Mouse (Mus musculus) spleen, embryonic (tissue): Measurements from ENCODE around the gene Map3k13.

Experiments
- CTCF ChIA-PET: fragments of 350-600 bp; sonication (Branson Sonifier 250); formaldehyde crosslinking; loops from one replicate; lab custom pipeline; 2022; lab: Charles Lee

Gene Map3k13

DNA sequence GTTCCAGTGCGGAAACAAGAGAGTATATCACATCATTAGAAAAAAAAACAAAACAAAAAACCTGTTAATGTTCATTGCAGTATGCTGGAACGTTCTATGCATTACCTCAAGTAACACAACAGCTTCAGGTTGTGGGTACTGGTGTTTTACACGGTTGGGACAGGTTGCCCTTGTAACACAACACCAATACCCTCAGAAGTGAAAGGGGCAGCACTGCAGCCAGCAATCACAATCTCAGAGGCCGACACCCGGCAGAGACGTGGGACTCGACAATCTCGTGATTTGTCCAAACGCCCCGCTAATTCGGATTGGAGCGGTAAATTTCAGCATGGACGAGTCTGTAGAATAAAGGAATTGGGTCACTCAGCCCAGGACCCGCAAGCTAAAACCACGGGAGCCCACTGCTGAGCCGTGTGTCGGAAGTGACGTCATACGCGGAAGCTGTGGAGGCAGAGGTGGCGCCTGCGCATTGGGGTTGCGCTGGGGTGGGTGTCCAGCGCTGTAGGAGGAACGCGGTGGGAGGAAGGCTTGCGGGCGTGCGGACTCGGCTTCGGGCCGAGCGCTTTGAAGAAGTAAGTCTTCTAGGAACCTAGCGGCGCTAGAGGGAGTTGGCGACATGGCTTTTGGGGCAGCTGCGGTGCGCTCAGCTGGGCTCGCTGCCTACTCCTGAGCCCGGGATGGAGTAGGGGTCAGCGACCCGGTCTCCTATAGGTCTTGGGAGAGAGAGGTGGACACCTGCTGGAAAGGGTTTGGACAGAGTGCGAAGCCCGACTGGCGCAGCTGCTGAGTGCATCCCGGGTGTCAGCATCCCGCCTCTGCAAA, at the start of gene Map3k13:
Gene Map3k13, plus strand, starts transcription at position 472 of the 822 bp plus-strand sequence.
- CTCF ChIA-PET = no interaction called here

DNA sequence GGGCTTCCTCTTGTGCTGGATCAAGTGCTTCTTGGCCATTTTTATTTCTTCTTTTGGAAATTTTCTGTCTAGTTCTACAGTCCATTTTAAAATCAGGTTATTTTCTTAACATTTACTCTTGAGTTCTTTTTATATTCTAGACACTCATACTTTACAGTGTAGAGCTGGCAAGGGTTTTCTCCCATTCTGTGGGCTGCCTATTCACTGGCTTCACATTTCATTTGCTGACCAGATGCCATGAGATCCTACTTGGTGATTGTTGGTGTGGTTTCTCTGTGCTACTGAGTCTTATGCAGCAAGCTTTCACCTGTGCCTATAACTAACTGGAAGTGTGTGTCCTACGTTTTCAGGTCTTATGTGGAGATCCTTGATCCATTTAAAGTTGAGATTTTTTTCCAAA, 35.7 kb upstream of the Map3k13 start:
- CTCF ChIA-PET = no interaction called here

DNA sequence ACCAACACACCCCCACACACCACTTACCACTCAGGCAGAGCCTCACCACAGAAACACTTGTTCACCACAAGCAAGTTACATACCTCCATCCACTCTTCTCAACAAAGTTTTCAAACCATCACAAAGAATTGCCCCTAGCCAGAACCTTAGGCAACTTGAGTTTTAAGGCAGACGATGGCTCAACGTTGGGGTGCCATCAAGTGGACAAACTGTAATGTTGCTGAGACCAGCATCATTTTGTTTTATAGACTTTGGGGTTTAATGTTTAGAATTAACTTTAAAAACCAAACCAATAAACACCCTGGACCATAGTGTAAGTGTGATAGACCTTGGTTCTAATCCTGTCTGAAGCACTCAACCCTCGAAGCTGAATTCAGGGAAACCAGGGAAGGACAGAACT, 25.9 kb upstream of the Map3k13 start:
- CTCF ChIA-PET = no interaction called here

DNA sequence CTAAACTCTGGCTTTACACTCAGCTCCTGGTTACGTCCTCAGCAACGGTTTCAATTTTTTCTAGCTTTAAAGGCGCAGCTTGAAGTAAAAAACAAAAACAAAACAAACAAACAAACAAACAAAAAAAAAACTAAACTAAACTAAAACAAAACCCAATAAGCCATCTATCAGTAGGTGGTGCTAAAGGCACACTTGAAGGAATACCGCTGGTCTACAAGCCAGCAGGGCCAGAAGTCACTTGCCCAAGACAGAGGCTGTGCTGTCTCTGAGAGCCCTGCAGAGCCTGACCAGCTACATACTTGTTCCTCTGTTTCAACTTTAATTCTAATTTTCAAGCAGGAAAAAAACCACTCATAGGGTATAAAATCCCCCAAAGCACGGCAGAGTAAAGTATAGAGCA, 24.5 kb upstream of the Map3k13 start:
- CTCF ChIA-PET = interaction anchor here (0.7 kb wide), 1 partner anchor 45 kb away, joined by 3 read pairs; no protein-coding TSS in a partner anchor

DNA sequence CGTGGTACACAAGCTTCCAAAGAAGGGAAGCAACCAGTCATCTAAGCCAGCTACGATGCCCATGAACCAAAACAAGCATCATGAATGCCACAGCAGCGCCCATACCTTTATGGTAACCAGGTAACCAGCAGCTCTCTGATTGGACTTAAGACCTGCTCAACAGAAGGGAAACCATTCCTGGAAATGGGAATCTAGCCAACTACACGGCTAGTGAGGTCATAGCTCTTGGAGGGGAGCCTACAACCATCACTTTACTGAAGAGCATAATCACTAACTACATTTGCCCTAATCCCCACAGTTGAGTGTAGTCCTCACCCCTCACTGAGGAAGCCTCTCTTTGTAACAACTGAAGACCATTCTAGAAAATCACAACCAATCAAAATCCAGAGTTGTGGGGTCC, 19.4 kb upstream of the Map3k13 start:
- CTCF ChIA-PET = interaction anchor here (1.3 kb wide), 1 partner anchor 15 kb away, joined by 3 read pairs; no protein-coding TSS in a partner anchor

DNA sequence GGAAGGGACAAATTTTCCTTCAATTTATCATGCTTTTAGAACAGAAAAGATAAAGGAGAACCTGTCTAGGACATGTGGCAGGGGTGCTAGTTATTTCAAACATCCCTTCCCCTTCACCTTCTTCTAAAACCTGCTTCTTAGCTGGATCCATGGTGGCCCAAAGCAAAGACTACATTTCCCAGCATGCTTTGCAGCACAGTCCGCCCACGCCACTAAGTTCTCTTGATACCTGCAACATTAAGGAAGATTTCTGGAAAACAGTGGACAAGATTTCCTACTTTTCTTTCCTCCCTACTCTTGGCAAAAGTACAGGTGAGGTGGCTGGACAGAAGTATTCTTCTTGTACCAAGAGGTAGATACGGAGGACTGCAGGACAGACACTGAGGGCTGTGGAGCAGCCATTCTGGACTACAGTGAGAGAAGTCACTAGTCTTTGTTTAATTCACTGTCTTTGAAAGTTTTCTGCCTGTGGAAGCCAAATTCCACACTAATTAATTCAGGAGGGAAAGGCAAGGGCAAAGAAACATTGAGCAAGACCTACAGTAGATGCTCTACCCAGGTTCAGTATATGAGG, 15.8 kb upstream of the Map3k13 start:
- CTCF ChIA-PET = no interaction called here

DNA sequence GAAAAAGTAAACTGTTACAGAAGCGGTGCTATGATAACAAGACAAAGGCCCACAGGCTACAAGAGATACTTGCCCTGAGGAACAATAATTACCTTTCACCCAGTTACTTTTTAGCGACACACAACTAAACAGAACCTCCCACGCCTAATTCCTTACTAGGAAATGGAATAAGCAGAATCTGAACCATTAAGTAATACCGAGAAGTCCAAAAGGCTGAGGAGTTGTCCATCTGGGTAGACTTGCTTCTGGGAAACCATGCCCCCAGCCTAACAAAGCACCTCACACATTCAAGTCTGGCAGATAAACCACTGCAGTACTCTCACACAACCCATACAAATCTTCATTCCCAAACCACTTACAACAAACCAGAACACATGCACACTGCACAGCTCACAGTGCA, 15.0 kb upstream of the Map3k13 start:
- CTCF ChIA-PET = no interaction called here

DNA sequence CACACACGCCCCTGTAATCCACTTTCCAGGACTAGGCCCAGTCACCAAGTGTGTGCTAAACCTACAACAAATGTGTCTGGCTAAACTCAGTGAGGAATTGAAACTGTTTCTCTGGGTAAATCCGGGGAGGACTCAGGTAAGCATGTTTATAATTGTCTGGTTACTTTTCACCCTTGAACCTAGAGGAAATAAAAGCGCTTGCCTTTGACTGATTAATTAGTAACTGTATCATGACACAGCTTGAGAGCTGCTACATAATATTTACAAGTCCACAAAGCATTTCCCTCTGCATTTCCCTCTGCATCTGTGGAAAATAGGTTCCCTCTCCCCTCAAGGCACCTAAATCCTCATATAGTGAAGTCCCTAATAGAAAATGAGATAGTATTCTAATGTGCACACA, 12.9 kb upstream of the Map3k13 start:
- CTCF ChIA-PET = no interaction called here

DNA sequence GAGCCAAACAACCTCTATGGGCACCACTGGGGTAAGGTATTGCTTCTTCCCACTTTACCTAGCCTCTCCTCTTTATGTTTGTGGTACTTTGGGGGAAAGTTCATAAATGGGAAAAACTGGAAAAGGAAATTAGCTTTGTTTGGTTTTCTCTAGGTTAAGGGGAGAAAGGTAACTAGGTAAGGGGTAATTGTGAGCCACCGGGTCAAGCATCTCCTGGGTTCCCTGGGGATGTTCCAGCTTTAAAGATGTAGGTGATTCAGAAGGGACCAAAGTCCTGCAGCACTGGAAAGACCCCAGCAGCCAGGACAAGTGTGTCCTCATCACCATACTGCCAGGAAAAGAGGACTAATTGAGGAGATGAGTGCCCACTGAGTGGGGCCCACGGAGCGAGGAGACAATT, 12.3 kb upstream of the Map3k13 start:
- CTCF ChIA-PET = no interaction called here

DNA sequence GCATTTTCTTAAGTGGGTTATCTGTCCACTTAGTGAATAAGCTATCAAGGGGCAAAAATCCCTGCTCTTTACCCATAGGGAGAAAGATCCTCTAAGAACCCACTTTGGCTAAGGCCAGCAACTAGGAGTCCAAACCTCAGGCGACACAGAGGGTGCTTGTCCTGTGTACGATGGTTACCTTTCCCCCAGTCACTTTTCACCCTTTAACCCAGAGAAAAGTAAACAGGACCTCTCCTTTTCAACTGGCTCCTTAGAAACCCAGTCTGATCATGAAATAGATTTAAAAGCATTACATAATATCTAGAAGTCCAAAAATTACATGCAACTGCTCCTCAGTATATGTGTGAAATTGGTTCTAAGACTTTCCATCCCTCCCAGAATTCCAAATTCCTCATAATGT, 11.3 kb upstream of the Map3k13 start:
- CTCF ChIA-PET = no interaction called here

DNA sequence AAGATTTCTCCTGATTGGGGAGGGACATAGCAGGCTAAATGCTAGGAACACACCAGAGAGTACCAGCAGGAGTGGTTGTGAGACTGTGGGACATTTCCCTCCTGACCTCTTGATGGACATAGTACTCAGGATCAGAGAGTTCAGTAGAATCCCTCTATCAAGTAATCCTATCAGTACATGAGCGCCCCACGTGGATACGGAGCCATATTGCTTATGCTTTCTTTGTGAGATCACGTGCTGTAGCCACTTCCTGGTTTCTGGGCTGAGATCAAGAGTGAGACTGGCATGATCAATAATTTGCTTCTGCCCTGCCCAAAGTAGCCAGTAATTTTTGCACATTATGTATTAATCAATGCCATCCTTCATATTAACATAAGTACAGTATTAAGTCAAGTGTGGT, 9.1 kb upstream of the Map3k13 start:
- CTCF ChIA-PET = interaction anchor here (0.7 kb wide), 1 partner anchor 22 kb away, joined by 3 read pairs; no protein-coding TSS in a partner anchor

DNA sequence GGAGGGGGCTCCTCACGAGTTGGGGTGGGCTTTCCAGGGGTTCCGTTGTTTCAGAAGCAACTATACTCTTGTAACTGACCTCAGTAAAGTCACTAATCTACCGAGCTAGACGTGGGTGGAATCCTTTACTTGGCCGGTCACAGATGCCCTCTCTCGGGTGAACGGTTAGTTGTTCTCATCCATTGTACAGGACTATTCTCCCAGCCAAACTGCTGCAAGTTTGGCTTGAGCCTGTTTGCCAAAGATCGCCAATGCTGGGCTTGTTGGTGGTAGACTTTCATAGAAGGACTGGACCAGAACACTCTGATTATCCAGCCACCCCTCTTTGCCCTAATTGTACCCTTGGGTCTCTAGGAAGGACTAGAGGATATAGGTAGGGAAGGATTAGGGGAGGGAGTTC, 7.8 kb upstream of the Map3k13 start:
- CTCF ChIA-PET = no interaction called here

DNA sequence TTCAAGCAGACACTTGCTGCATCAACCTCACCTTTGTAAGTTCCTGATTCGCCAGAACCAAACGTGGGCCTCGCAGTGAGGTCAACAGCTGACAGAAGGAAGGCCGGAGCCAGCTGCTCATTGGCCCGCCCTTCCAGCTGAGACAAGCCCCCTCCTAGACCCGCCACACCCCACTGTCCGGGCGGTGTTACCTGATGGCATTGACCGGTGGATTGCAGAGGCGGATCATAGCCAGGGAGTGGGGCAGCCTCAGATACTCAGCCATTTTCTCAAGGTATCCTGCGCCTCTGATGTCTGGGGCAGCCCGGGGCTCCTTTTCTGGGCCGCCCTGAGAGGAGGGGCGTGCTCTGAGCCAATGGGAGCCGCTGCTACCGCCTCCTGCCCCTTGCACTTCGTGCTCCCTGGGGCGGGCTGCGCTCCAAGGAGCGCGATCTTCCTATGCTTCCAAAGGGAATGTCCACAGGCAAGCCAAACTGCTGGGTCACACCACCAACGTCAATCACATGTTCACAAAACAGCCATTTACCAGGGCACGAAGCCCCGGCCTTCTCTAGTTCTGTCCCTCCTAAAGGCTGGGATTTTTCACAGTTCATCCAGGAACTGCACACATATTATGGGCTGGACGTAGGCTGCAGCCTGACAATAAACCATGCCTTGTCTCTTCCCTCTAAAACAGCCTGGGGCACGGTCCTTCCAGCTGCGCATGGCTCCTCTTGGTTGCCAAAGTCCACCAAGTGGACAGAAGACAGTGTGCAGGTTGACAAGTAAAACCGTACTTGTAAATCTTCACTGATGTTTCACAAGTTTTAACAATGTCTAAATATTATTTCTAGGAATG, 6.4 kb upstream of the Map3k13 start, which contains the start of gene Ehhadh:
Gene Ehhadh, minus strand, starts transcription at position 292 of the 838 bp plus-strand sequence.
- CTCF ChIA-PET = no interaction called here

DNA sequence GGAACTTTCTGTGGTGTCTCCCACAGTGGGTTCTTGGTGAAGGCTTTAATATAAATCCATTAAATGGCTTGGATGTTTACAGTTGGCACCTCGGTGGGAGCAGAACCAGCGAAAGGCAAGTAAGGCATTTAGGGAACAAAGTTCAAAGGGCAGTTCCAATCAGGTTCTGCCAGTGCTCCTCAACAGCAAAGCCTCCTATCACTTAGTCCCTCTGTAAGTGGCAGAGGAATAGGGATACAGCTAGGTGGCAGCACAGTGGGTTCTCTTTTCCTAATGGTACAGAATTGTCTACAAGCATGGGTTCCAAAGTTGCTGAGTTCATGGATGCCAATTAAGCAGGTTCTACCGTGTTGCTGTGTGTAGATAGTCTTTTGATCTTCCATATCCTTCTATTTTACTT, 5.6 kb upstream of the Map3k13 start:
- CTCF ChIA-PET = interaction anchor here (0.6 kb wide), 1 partner anchor 211 kb away, joined by 5 read pairs; no protein-coding TSS in a partner anchor

DNA sequence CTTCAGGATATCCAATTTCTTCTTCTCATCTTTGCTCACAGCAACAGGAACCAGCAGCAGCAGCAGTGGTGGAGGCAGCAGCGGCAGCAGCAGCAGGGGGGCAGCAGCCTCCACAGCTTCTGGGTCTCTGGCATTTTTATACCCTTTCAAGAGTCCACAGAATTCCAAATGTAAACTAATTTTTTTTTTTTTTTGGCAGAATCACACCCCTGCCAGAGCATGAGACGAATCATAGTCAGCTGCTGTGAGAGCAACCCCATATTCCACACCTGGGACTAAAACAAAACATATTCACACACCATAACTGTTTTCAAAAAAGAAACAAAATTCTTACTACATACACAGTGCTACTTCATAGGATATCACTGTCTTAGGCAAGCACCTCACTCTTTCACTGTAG, 5.0 kb upstream of the Map3k13 start:
- CTCF ChIA-PET = interaction anchor here (0.6 kb wide), 1 partner anchor 211 kb away, joined by 5 read pairs; no protein-coding TSS in a partner anchor

DNA sequence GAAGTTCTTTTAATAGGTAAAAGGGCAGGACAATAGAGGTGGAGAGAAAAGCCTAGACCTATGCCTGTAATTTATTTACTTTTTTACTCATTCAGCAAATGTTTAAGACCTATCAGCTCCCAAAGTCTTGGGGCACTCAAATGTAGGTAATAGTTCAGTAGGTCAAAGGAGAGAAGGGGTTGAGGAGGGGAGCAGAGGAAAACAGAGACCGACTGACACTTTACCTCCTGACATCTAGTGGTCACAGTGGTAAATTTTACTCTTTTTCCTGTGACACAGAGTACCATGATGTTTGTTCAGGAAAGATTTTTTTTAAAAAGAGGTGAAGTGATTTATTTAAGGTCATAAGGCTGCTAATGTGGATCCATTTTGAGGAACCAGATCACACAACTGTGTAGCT, 3.7 kb upstream of the Map3k13 start:
- CTCF ChIA-PET = interaction anchor here (1.5 kb wide), 1 partner anchor 16 kb away, joined by 3 read pairs; no protein-coding TSS in a partner anchor

DNA sequence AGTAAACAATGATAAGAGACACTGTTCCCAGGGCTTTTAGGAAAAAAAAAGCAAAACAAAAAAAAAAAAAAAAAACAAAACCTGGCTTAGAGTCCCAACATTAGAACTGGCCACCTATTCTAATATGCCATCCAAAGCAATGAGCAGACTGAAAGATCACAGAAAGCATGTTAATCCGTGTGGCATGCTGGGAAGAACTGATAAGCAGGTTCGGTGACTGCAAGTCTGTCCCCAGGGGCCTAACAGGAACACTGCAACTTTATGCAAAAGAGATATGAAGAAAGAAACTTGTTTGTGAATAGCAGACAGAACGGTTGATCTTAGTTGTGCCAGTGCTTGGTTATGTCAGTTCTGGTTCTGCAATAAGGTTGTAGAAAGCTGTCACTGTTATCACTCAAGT, 2.4 kb upstream of the Map3k13 start:
- CTCF ChIA-PET = no interaction called here

DNA sequence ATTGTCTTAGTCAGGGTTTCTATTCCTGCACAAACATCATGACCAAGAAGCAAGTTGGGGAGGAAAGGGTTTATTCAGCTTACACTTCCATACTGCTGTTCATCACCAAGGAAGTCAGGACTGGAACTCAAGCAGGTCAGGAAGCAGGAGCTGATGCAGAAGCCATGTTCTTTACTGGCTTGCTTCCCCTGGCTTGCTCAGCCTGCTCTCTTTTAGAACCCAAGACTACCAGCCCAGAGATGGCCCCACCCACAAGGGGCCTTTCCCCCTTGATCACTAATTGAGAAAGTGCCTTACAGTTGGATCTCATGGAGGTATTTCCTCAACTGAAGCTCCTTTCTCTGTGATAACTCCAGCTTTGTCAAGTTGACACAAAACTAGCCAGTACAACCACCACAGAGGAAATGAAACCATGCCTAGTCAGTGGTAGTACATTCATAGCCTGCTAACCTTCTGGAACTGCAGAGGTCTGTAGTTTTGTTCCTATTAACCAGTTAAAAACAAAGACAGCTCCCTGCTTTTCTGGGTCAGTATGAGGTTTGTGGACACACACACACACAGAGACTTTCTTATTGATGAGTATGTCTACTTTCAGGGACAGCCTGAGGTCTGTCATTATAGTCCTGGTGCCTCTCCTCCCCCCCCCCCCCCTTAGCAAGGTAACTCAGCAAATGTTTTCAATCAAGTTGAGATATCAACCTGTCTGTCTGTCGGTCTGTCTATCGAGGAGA, 901 bp upstream of the Map3k13 start:
- CTCF ChIA-PET = interaction anchor here (0.7 kb wide), 2 partner anchors 223 to 417 kb away, joined by 11 to 29 read pairs; no protein-coding TSS in a partner anchor

DNA sequence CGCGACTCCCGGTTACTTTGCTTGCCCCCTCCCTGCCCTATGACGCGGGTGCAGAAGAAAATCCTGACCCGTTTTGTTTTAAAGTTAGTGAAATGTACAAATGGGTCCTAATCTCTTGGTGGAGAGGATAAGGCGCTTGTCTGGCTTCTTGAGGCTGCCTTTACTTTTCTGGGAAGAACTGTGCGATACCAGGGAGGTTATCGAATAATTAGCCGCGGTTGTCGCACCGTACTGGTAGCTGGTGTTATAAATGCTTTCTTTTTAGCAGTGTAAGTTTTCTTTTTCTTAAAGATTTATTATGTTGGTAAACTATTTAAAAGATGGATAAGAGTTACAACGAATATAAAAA, 525 bp downstream of the Map3k13 start:
- CTCF ChIA-PET = no interaction called here

DNA sequence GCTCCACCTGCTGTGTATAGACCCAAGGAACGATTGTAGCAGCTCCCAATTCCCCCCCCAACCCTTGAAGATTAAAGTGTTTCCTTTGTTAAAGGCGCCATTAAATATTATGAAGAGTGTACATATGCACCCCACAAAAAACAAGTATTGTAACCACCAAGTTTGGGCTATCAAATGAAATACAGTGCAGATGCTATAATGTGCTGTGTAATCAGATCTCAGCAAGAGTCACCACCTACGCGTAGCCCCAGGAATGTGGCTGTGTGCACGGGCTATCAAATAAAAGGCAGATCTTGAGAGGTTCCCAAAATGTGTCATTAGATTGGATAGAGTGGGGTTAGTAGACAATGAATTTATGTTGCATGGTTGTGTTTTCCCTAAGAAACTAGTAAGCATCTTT, 925 bp downstream of the Map3k13 start:
- CTCF ChIA-PET = no interaction called here

DNA sequence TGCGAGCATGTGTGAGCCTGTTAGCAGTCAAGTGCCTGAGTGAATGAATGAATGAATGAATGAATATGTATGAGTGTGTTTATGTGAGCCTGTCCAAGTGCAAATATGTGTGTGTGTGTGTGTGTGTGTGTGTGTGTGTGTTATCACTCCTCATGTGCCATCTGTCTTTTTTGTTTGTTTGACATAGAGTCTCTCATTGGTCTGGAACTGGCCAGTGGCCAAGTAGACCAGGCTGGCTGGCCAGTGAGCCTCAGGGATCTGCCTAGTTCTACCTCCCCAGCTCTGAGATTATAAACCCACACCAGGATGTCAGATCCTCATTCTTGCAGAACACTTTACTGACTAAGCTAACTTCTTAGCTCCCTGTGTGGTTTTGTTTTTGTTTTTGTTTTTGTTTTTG, 10.1 kb downstream of the Map3k13 start:
- CTCF ChIA-PET = interaction anchor here (0.6 kb wide), 1 partner anchor 102 kb away, joined by 4 read pairs; no protein-coding TSS in a partner anchor
